Mouse (Mus musculus) liver, adult 2 months (tissue): ENCODE results near the gene Hacd2.

Source experiments
- CTCF ChIP-seq: fragments of 200-500 bp; IDR thresholded peaks from 2 replicates; pipeline ENCODE4 v1.5.1; 2011; ENCODE audit warnings: low read depth, low read length, control low read depth
- POLR2A ChIP-seq: fragments of 200-500 bp; IDR thresholded peaks from 2 replicates; pipeline ENCODE4 v1.6.1; 2011; ENCODE audit warnings: low read length, control low read depth; ENCODE audit not compliant: insufficient read depth; ENCODE audit errors: extremely low read depth

DNA sequence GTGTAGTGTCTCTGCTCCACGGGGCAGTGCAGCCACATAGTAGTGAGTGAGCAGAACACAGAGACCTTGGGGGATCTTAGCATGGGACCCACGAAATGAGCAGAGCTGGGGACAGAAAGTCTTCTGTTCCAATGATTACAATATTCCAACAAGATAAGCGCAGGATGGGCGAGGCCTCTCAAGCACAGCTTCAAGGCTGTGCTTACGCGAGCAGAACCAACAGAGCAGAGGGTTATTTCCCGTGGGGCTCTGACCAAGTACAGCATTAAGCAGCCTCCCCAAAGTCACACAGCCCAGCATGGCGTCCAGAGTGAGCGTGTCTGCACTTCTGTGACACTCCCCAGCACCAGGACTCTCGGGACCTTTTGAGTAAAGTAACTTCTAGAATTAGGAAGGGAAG, 24.7 kb upstream of the Hacd2 start:
- TF ChIP-seq CTCF (no peak), POLR2A (no peak)
